Mouse (Mus musculus) frontal cortex, postnatal 25 days (tissue): ENCODE measurements around the gene Olfr781.
"Not testable (repeated sequence)": the region's sequence is repeated elsewhere in the genome, so short reads cannot be mapped to it uniquely, and the experiment has no call there.

ENCODE experiments used
- DNase-seq, 2 experiments: peaks; one replicate each; pipeline ENCODE4 v3.0.0; 2022; ENCODE audit warnings: low spot score in 2 of 2

The Olfr781 gene

DNA sequence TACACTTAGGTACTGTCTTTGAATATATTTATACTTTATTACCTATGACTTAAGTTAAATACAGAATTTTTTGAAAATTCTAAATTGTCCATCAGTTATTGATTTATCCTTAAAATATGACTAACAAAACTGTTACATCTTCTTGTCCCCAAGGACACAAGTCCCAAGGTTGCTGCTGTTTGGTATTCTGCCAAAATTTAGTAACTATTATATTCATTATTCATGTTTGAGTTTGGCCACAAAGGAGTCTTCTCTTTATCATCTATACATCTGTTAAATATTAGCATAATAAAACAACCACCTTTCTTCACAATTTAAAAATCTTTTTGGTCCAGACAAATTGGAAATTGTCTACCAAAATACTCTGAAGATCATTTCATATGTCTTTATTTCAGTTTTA lies at the start of gene Olfr781:
Gene Olfr781, plus strand, starts transcription at position 301 of the 400 bp plus-strand sequence.
- no peak for DNase-seq

DNA sequence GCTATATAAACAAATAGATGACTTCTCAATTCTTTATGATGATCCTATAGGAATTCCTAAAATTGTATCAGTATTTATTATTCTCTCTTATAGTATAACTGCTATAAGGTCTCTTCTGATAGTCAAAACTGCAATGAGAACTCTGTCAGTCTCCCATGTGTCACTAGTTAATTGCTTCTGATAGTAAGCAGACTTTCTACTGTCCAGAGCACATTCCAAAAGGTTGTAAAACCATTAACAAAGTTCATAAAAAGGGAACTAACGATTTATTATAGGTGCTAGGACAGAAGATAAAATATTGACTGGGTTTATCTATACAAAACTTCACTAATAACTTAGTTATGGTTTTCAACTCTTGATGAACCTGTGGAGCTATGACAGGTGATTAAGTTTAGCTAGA lies 15.7 kb upstream of the Olfr781 start:
- not testable (repeated sequence) for DNase-seq

DNA sequence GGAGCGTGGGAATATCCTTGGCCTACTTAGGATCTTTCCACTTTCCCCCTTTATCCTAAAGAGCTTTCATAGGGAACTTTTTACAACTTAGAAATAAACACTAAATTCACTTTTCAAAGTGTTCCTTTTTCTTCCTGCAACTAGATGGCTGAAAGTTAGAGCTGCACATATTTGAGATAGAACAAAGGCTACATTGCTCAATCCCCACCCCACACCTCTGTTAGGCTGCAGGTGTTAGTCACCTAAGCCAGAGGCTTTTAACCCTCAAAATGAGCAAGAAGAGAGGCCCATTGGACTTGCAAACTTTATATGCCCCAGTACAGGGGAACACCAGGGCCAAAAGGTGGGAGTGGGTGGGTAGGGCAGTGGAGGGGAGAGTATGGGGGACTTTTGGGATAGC lies 15.1 kb upstream of the Olfr781 start:
- not testable (repeated sequence) for DNase-seq

DNA sequence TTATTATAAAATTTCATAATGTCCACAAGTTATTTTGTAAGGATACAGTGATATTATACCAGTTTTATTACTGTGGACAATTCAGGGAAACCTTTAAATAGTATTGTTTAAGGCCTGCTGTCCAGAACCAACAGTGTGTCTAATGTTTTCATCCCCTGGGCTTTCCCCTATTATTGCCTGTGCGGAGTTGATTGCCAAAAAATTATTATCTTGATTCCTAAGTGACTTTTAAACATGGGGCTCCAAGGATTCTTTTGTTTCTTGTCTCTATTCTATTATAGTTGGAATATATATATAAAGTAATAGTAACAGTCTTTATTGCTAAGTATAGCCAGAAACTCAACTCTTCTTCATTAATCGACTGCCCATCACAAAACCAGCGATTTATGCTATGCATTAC lies 10.8 kb upstream of the Olfr781 start, which contains the start of gene Olfr780:
Gene Olfr780, plus strand, starts transcription at position 301 of the 400 bp plus-strand sequence.
- DNase-seq: no peak

DNA sequence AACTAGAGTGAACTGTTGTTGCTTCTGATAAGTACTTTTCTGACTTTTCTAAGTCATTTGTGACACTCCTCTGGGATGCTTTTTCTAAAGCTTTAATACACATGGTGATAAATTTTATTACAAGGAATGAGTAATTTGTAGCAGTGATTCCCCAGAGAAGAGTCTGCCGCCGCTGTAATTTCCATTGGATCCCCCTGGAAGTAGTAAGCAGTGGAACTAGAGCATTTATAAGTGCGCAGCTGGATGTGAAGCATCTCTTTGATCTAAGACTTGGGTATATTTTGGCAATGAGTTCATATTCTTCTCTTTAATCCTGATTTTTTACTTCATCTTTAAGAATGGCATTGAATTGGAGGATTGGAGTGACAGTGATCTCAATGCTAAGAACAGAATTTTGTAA lies 19.9 kb downstream of the Olfr781 start, which contains the start of gene Olfr782:
Gene Olfr782, plus strand, starts transcription at position 301 of the 400 bp plus-strand sequence.
- DNase-seq: no peak

DNA sequence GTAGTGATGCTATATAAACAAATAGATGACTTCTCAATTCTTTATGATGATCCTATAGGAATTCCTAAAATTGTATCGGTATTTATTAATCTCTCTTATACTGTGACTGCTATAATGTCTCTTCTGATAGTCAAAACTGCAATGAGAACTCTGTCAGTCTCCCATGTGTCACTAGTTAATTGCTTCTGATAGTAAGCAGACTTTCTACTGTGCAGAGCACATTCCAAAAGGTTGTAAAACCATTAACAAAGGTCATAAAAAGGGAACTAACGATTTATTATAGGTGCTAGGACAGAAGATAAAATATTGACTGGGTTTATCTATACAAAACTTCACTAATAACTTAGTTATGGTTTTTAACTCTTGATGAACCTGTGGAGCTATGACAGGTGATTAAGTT lies 23.8 kb downstream of the Olfr781 start:
- DNase-seq: not testable (repeated sequence)

DNA sequence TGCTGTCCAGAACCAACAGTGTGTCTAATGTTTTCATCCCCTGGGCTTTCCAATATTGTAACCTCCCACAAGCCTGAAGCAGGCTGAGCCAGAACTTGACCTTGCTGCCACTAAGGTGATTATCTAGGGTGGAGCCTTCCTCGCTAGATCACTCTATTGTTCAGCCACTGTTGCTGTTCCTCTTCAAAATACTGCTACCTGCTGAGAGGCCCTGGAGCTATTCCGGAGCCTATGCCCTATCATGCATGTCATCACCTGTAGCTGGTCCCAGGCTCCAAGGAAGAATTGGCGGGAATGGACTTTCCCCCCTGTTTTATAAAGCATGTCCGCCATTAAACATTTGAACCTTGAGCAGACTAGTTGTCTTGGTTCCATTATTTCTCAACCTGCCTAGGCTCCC lies 27.8 kb downstream of the Olfr781 start:
- DNase-seq: not testable (repeated sequence)

DNA sequence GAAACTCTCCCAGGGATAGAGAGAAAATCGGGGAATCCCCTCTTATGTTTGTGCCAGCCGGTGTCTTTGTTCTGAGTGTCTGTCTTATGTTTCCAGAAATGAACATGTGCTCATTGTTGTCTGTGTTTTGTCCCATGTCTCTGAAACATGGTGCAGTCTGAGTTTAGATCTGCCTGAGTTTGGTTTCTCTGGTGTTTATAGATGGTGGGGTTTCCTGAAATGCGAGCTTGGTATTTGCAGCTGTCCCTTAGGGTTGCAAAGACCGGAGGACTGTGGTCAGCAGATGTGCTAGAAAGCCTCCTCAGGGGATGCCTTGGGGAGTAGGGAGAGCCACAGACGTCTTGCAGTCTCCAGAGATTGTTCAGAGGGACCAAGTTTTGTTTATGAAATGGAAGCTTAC lies 28.7 kb downstream of the Olfr781 start:
- no peak for DNase-seq

DNA sequence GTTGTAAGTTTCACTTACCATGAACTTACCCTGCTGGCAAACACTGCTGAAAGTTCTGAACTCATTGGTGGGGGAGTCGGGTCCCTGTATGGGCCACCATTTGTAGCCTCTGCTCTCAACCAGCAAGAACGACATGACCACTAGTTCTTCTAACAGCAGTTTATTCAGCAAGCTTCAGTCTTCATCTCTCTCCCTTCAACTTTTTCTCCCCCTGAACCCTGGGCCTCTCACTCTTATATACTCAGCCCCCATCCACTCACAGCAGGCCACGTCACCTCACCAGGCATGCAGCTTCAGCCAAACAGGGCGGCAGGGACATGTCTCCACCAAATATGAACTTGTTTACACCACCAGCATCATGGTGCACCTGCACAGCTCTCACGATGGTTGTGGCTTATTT lies 45.4 kb downstream of the Olfr781 start:
- not testable (repeated sequence) for DNase-seq
